In genomic region chrX:41435541-41435940, GRCm38 (mm10) we compare ENCODE assay signal across 30 mouse cellular contexts. TPM values are rescaled to one million over a fixed set of nuclear protein-coding genes. Genes with fewer than 3 reads are reported as not detected.
DNase-seq lines count a peak whose midpoint lies in the region; ATAC-seq and TF ChIP-seq lines count a peak whose summit lies in the region.
"Had no signal": no experiment of that assay in that cellular context is flagged by ENCODE, and none has a peak within 500 bp of the region (broad histone marks: within the 10 kb centered on the region; RNA-seq: fewer than 3 reads in every experiment).

No protein-coding gene starts in this region.

- TF ChIP-seq CTCF in CH12.LX (conservative IDR thresholded peaks at IDR 0.05 in 1 of 2, IDR thresholded peaks at IDR 0.05 in 1 of 2; ENCODE audit: low read depth in 2 of 2, low read length in 2 of 2): no peak
- no peak for TF ChIP-seq CTCF in stomach, postnatal 0 days (IDR thresholded peaks at IDR 0.05; ENCODE audit: low read depth)

- in situ Hi-C loops in CH12.LX (cut with MboI; ENCODE audit: low pct_ligation_motif_present, low pct_unique_long_range_greater_than_20kb, low sequenced_read_pairs): no loop called here

- dilution Hi-C loops in CH12.LX (cut with MboI; ENCODE audit: extremely low pct_ligation_motif_present, extremely low pct_unique_long_range_greater_than_20kb, low sequenced_read_pairs): no loop called here

- H3K27ac ChIP-seq in CH12.LX (ENCODE audit: insufficient read depth, low read depth): no peak overlapping the region
- H3K27ac ChIP-seq in intestine, embryonic 16.5 days (ENCODE audit: low read length): no peak overlapping the region
- no peak overlapping the region for H3K27ac ChIP-seq in stomach, postnatal 0 days (replicated peaks)
- H3K27ac ChIP-seq: embryonic facial prominence, embryonic 10.5 days; embryonic facial prominence, embryonic 13.5 days; forebrain, embryonic 12.5 days; forebrain, embryonic 15.5 days; heart, adult 2 months; heart, embryonic 10.5 days; heart, embryonic 13.5 days; hindbrain, embryonic 14.5 days; hindbrain, postnatal 0 days had no signal

- H3K36me3 ChIP-seq in CH12.LX (replicated peaks in 1 of 2; ENCODE audit: control insufficient read depth in 1 of 2, insufficient read depth in 1 of 2, low read length in 1 of 2): no peaks in the 10 kb centered on the region
- H3K36me3 ChIP-seq in intestine, embryonic 16.5 days (ENCODE audit: control insufficient read depth, insufficient read depth, low read length): no peaks in the 10 kb centered on the region
- no peaks in the 10 kb centered on the region for H3K36me3 ChIP-seq in stomach, postnatal 0 days (ENCODE audit: control insufficient read depth, insufficient read depth, low read length)
- H3K36me3 ChIP-seq: embryonic facial prominence, embryonic 10.5 days; embryonic facial prominence, embryonic 13.5 days; forebrain, embryonic 12.5 days; forebrain, embryonic 15.5 days; heart, embryonic 10.5 days; heart, embryonic 13.5 days had no signal

- no peaks in the 10 kb centered on the region for H3K27me3 ChIP-seq in CH12.LX (replicated peaks)
- H3K27me3 ChIP-seq in intestine, embryonic 16.5 days (replicated peaks; ENCODE audit: control insufficient read depth, insufficient read depth, low read length): no peaks in the 10 kb centered on the region
- no peaks in the 10 kb centered on the region for H3K27me3 ChIP-seq in stomach, postnatal 0 days (ENCODE audit: control insufficient read depth, insufficient read depth, low read length)
- H3K27me3 ChIP-seq: embryonic facial prominence, embryonic 13.5 days; forebrain, embryonic 12.5 days; forebrain, embryonic 15.5 days; heart, embryonic 13.5 days had no signal

- no peak overlapping the region for H3K4me2 ChIP-seq in CH12.LX (ENCODE audit: insufficient read depth, low read depth, poor library complexity, severe bottlenecking)
- no peak overlapping the region for H3K4me2 ChIP-seq in intestine, embryonic 16.5 days (ENCODE audit: low read depth, low read length)
- no peak overlapping the region for H3K4me2 ChIP-seq in stomach, postnatal 0 days (replicated peaks; ENCODE audit: low read depth)
- H3K4me2 ChIP-seq: embryonic facial prominence, embryonic 13.5 days; forebrain, embryonic 12.5 days; forebrain, embryonic 15.5 days; heart, embryonic 13.5 days; hindbrain, embryonic 14.5 days had no signal

- TF ChIP-seq POLR2A in CH12.LX (IDR thresholded peaks at IDR 0.05; ENCODE audit: low read depth, low read length): no peak

- no peak overlapping the region for H3K9ac ChIP-seq in CH12.LX (ENCODE audit: insufficient read depth, low read depth)
- no peak overlapping the region for H3K9ac ChIP-seq in intestine, embryonic 16.5 days (ENCODE audit: low read depth, low read length)
- no peak overlapping the region for H3K9ac ChIP-seq in stomach, postnatal 0 days (ENCODE audit: low read length)
- H3K9ac ChIP-seq: embryonic facial prominence, embryonic 13.5 days; forebrain, embryonic 12.5 days; forebrain, embryonic 15.5 days; heart, embryonic 13.5 days; hindbrain, embryonic 14.5 days had no signal

- WGBS in intestine, embryonic 16.5 days: 35% methylated on average over 1 of the region's 1 CpGs
- 8% methylated on average over 1 of the region's 1 CpGs for WGBS in stomach, postnatal 0 days

- H3K79me2 ChIP-seq in CH12.LX (replicated peaks; ENCODE audit: control insufficient read depth, extremely low read depth, insufficient read depth, poor library complexity, severe bottlenecking): no peaks in the 10 kb centered on the region

- H3K4me1 ChIP-seq in CH12.LX (ENCODE audit: control insufficient read depth in 1 of 2, insufficient read depth in 2 of 2): no peaks in the 10 kb centered on the region
- no peaks in the 10 kb centered on the region for H3K4me1 ChIP-seq in intestine, embryonic 16.5 days (ENCODE audit: control insufficient read depth, insufficient read depth, low read length)
- H3K4me1 ChIP-seq in stomach, postnatal 0 days (replicated peaks; ENCODE audit: control insufficient read depth, insufficient read depth): no peaks in the 10 kb centered on the region
- H3K4me1 ChIP-seq: embryonic facial prominence, embryonic 10.5 days; embryonic facial prominence, embryonic 13.5 days; forebrain, embryonic 12.5 days; forebrain, embryonic 15.5 days; heart, embryonic 10.5 days; heart, embryonic 13.5 days had no signal

- no peaks in the 10 kb centered on the region for H3K9me3 ChIP-seq in CH12.LX (replicated peaks; ENCODE audit: low read length)
- no peaks in the 10 kb centered on the region for H3K9me3 ChIP-seq in intestine, embryonic 16.5 days (ENCODE audit: control insufficient read depth, low read length)
- H3K9me3 ChIP-seq in stomach, postnatal 0 days (ENCODE audit: control insufficient read depth, low read length): no peaks in the 10 kb centered on the region
- H3K9me3 ChIP-seq: embryonic facial prominence, embryonic 10.5 days; embryonic facial prominence, embryonic 13.5 days; forebrain, embryonic 12.5 days; forebrain, embryonic 15.5 days; heart, embryonic 10.5 days; heart, embryonic 13.5 days had no signal

- no peak for TF ChIP-seq RAD21 in CH12.LX (IDR thresholded peaks at IDR 0.05; ENCODE audit: low read depth, low read length)

- no peak for ATAC-seq in intestine, embryonic 16.5 days
- ATAC-seq in stomach, postnatal 0 days (ENCODE audit: low FRiP score, low TSS enrichment): no peak
- ATAC-seq: CD4-positive, CD25-positive, alpha-beta regulatory T cell, adult 4 months; forebrain, embryonic 15.5 days; hindbrain, postnatal 0 days; inflammation-experienced regulatory T-cells, adult 6 months; intestine, postnatal 0 days; Patski had no signal

- no peak for TF ChIP-seq EP300 in CH12.LX (IDR thresholded peaks at IDR 0.05; ENCODE audit: low read length)
- TF ChIP-seq EP300 in stomach, postnatal 0 days (optimal IDR thresholded peaks at IDR 0.05): no peak

- H3K4me3 ChIP-seq in CH12.LX (replicated peaks in 1 of 3; ENCODE audit: low read depth in 2 of 3, low read length in 2 of 3, poor library complexity in 1 of 3): no peak overlapping the region
- H3K4me3 ChIP-seq in intestine, embryonic 16.5 days (ENCODE audit: low read length): no peak overlapping the region
- H3K4me3 ChIP-seq in stomach, postnatal 0 days (ENCODE audit: low read depth, low read length): no peak overlapping the region
- H3K4me3 ChIP-seq: embryonic facial prominence, embryonic 10.5 days; embryonic facial prominence, embryonic 13.5 days; erythroblast, embryonic 14.5 days; forebrain, embryonic 12.5 days; forebrain, embryonic 15.5 days; heart, adult 2 months; heart, embryonic 10.5 days; heart, embryonic 13.5 days had no signal

- DNase-seq in CH12.LX (ENCODE audit: extremely low read depth) (no peak), MN1 (ENCODE audit: low spot score) (peak; percentile 5)
- peak; percentile 23 for DNase-seq in adrenal gland, postnatal 10 days
- DNase-seq in adrenal gland, postnatal 36 days: peak; percentile 50 to 58
- DNase-seq in stomach, postnatal 0 days (ENCODE audit: low spot score): no peak
- DNase-seq: cerebellum, adult 11-12 months; cerebellum, adult 8-10 months; cerebellum, postnatal 10 days; cerebellum, postnatal 36 days; embryo, embryonic 11 days; gastrocnemius, postnatal 10 days; gastrocnemius, postnatal 36 days; heart, adult 2 months; heart, postnatal 14 days; heart, postnatal 4 days had no signal

TF ChIP-seq in CH12.LX, 34 proteins besides CTCF, POLR2A, EP300 and RAD21:
- no peak for TF ChIP-seq RCOR1 (conservative IDR thresholded peaks at IDR 0.05; ENCODE audit: low read depth, low read length)
- 0 out of 2 replicates have a peak, but pooled peaks have one; percentile 25 for TF ChIP-seq ZNF384 (IDR thresholded peaks at IDR 0.05; ENCODE audit: low read depth, low read length)

RNA-seq across cellular contexts. Expression of gene Gria3, which starts 34.9 kb away (rescaled TPM):
- total RNA-seq in CH12.LX (2012; rRNA removed) (0.08 TPM in 1 of 2 replicates, not detected in the other), CH12.LX (2014; rRNA removed) (0.05 and 0.08 TPM in 2 replicates)
- 0.07 and 0.11 TPM in 2 replicates for polyA plus RNA-seq in CH12.LX (2012; ENCODE audit: insufficient read length, low read depth)
- 10 to 100 TPM; 11.6 to 16.2 TPM for total RNA-seq in adrenal gland, postnatal 10 days (2021)
- total RNA-seq in adrenal gland, postnatal 36 days (2021): 10 to 100 TPM; 19.4 to 38.6 TPM
- polyA plus RNA-seq in intestine, embryonic 16.5 days (2015; fragmentation: Nextera tagmentation; extraction: Ambion mirVana): 5.5 and 5.6 TPM in 2 replicates
- 1.9 and 2.1 TPM in 2 replicates for polyA plus RNA-seq in stomach, postnatal 0 days (2015; fragmentation: Nextera tagmentation; extraction: Ambion mirVana)
- polyA plus RNA-seq: C2C12; CD4-positive, CD25-positive, alpha-beta regulatory T cell, adult 4 months; inflammation-experienced regulatory T-cells, adult 6 months; Patski had no signal

Comparison
In these comparisons a context has a peak if more than half of its experiments do, and no peak if none do; other contexts are left out.
1. DNase-seq: peak in MN1 (single experiment), adrenal gland, postnatal 10 days (single experiment) and adrenal gland, postnatal 36 days (2 of 2); none in CH12.LX (single experiment) and stomach, postnatal 0 days (single experiment).
2. RNA of gene Gria3, which starts 34.9 kb away (total RNA-seq): 19.4 to 38.6 TPM in adrenal gland, postnatal 36 days and 11.6 to 16.2 TPM in adrenal gland, postnatal 10 days; 0.05 to 0.08 TPM in CH12.LX; every median in the first group is over 10 times any median in the second.